Mouse (Mus musculus): ENCODE results near the gene Cyp17a1.

Gene Cyp17a1

DNA sequence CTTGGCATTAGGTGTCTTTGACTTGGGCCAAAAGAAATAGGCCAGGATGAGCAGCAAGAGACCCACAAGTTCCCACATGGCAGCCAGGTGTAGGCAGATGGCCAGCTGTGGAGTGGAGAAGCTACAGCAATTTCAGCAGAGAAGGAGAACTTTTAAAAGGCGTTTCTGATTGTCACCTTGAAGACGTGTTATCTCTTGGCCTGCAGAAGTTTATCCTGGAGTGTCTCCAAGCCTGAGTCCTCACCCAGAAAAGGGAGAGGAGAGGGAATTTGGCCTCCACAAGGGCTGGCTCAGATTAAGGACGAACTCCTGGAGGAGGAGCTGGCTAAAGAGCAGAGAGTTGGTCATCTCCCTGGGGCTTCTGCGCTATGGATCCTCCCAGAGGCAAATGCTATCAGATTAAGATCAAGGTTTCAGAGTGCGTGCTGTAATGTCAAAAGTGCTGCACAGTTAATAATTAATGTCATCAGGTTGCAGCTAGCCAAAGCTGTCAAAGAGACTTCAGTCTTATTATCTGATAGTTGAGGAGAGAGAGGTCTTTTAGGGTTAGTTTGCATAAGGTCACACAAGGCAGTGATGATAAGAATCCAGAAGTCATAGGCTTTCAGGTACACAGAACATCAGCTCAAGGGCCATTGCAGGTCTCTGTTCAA is at the start of gene Cyp17a1:
Gene Cyp17a1 (minus strand): TSS at position 407 of the 653 bp plus-strand sequence.
- in situ Hi-C loops (cut with MboI) = loop anchor here (5.0 kb wide), 1 partner anchor 69 kb away; no protein-coding TSS in a partner anchor

DNA sequence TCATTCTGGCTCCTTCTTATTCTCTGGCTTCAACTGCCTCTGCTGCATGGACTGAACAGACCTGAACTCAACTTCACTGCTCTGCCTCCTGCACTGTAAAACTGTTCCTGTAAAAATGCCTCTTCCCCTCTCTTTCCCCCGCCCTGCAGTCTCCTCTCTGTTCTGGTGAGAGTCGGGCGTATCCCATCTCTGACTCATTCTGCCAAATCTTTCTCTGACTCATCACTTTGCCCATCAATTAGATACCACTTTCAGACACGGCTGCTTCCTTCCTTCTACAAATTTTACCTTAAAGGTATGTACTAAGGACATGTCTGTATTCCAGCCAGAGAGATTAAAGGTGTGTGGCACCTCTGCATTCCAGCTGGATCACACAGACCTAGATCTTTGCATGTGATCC is 45.2 kb upstream of the Cyp17a1 start:
- in situ Hi-C loops (cut with MboI) = no loop called here

DNA sequence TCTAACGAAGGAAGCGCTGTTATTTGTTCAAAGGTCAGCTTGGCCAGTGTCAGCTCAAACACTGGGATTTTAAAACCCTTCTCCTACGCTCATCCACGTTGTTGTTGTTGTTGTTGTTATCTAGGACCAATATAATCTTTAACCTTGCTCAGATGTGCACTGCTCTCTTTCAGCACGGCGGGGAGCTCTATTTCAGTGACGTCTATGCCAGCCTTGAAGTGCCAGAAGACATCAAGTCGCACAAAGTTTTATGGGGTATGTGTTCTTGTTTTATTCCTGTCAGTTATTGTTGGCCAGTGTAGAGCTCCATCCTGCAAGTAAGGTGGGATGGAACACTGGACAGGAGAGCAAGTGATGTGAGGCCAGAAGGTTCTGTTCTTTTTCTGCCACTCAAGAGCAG is 42.0 kb upstream of the Cyp17a1 start:
- in situ Hi-C loops (cut with MboI) = no loop called here

DNA sequence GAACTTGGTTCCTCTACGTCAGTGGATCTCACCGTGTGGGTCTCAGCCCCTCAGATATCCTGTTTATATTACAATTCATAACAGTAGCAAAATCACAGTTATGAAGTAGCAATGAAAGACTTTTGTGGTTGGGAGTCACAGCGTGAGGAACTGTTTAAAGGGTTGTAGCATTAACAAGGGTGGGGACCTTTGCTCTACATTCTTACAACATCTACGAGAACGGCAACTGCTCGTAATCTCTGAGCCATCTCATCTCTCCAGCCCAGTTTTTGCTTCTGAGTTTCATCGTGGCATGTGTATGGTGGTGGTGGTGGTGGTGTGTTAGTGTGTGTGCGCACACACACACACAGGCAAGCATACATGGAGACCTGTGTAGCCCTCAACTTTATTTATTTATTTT is 41.3 kb upstream of the Cyp17a1 start:
- in situ Hi-C loops (cut with MboI) = no loop called here

DNA sequence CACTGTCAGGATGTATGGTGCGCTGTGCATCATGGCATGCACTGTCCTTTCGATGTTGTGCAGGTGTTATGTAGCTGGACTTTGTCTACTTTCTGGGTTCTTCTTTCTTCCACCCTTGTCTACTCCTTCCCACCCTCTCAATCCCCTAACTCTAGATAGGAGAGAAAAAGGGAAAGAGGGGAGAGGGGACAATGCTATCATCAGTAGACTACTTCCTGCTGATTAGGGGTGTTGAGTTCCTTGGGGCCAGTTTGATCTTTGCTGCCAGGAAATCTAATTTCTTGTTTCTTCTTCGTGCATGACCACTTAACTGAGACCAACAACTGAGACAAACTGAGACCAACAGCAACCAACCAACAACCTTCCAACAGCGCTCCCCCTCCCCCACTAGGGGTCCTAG is 37.6 kb upstream of the Cyp17a1 start:
- in situ Hi-C loops (cut with MboI) = no loop called here

DNA sequence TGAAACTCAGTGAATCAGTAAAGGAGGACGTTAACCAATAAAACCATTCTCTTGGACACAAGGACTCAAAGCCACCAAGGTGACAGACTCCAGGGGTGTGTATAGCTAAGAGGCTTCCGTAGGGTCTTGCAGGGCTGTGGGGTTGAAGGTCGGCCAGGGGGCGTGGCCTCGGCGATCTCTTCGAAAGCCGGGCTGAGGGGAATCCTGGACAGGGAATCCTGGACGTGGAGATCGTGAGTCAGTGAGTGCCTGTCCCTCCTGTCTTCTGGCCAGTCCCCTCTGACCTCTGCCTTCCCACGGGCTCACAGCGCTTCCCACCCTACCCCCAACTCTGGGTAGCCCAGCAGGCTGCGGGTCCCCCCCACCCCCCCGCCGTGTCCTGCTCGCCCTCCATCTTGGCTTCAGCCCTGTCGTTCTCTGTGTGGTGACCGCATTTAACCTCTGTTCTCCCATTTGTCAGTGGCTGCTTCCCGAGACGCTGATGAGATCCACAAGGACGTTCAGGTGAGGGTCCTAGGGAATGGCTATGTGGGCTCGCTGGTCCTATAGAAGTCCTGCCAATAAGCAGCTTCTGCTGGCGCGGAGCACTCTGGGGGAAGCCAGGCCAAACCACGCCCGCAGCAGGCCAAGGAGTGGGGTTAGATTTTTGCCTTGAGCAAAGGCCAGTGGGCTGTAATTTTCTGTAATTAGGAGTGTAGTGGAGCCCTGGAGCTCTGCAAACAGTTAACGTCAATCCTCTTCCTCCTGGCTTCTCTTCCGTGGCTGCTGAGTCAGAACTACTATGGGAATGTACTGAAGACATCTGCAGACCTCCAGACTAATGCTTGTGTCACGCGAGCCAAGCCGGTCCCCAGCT is 34.6 kb upstream of the Cyp17a1 start, which contains the start of gene As3mt:
Gene As3mt (plus strand): TSS at position 163 of the 856 bp plus-strand sequence.
- in situ Hi-C loops (cut with MboI) = no loop called here

DNA sequence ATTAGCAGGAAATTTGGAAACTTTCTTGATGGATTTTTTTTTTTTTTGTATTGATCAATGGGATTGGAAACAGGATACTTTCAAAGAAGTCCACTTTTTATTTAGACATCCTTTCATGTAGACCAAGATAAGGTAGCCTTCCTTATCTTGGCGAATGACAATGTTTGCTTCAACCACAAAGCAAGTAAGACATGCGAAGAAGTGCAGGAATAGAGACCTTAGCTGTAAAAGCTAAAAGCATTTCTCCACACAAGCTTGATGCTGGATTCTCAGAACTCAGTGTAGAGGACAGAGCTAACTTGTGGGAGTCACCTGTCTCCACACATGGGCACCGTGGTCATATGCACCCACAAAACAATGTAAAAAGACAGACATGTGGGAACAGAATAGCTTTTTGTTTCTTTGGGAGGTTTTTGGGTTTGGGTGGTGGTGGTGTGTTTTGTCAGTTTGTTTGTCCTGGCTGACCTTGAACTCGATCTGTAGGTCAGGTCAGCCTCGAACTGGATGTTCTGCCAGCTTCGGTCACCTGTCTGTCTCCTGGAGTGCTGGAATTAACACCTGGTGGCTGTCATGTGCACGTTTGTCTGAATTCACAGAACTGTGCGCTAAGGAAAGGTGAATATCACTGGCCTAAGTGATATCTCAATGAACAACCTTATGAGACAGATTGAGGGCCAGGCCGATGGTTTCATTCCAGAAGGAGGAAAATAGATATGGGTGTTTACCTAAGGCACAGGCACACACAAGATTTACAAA is 33.7 kb upstream of the Cyp17a1 start:
- in situ Hi-C loops (cut with MboI) = no loop called here

DNA sequence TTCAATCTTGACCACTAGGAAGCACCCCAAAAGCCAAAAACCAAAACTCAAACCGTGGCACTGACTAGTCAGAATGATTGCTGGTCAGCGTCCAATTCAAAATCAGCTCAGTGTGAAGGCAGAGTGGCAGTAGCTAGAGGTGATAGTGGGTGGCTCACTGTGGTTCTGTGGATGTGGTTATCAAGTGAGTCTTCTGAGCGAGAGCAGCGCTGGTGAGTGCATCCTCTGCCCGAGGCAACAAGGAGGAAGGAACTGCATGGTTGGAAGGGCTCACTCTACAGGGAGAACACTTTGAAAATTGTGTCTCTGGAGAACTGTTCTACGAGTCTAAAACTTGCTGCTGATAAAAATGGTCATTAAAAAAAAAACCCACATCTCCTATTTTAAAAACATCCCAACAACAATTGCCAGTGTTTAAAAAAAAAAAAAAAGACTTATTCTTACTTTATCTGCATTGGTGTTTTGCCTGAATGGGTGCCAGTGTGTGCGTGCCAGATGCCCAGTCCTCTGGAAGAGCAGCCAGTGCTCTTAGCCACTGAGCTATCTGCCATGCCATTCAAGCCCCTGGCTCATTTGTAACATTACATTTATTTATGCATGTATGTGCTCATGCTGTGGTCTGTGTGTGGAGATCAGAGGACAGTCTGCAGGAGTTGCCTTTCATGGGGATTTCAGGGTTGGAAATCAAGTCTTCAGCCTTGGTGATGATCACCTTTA is 33.0 kb upstream of the Cyp17a1 start:
- in situ Hi-C loops (cut with MboI) = no loop called here

DNA sequence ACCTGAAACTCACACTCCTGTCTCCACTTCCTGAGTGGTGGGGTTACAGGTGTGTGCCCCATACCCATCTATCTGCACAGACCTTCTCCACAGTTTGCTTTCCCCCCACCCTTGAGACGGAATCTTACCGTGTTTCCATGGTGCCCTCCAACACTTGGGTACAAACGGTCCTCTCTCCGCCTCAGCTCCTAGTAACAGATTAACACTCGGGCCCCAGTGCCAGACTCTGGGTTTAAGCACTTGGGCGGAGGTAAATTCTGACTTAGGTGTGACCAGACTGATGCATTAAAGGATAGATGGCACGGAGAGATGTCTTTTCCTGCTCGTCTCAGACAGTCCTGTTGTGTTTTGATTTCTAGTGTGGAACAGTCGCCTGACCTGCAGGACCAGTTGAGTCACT is 28.2 kb upstream of the Cyp17a1 start:
- in situ Hi-C loops (cut with MboI) = no loop called here

DNA sequence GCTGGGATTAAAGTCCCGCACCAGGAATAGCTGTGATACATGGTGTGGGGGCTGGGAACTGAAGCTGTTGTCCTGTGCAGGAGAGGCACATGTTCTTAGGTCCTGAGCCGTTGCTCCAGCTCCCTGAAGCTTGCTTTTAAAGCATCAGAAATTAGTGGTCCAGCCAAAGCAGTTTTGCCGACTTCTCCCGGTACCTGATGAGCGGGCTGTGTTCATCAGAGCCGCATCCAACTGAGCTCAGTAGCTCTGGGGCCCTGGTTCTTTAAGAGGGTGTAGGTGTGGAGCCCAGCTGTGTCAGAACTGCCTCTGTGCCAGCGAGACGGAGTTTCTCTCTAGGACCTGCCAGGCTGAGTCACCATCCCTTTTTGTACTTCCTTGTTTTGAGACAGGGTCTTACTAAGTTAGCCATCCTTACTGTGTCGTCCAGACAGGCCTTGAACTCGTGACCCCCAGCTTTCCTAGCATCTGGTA is 26.1 kb upstream of the Cyp17a1 start:
- in situ Hi-C loops (cut with MboI) = no loop called here

DNA sequence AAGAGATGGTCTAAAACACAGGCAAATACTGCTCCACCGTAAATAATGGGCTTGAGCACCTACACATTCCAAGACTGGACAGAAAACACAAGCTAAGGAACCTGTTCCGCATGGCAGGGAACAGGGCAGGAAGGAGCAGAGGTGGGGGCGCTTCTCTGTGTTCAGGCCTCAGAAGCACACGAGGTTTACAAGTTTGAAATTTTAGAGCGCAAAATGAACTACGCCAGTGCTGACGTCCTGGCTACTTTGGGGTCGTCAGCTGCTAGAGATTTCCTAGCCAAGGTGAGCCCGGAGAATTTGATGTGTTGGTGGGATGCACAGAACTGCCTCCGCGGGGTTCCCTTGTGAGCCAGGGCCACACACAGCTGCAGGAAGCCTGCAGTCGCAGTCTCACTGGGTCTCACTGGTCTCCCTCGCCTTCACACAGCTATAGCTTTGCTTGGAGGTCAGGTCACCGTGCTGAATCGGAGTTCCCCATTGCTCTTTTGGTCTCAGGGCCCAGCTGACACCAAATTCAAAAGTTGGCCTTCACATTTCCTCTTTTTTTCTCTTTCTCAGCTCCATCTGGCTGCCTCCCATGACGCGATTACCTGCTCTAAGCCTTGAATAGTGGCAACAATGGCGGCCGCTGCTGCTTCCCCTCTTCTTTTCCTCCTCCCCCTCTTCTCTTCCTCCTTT is 25.0 kb upstream of the Cyp17a1 start:
- in situ Hi-C loops (cut with MboI) = no loop called here

DNA sequence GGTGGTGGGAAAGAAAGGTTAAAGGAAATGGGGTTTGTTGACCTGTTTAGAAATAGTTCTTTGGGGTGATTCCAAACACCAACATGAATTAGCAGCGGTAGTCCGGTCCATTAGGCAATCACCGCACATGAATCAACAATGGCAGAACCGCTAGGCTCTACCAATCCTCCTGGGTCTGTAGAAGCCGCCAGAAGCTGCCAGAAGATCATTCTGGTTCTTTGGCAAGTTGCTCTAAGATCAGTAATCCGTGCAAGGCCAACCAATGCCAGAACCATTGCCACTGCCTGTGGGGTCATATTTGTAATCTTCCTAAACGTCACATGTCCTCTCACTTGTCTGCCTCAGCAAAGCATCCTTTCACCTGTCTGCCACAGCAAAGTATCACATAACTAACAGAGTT is 24.0 kb upstream of the Cyp17a1 start:
- in situ Hi-C loops (cut with MboI) = no loop called here

DNA sequence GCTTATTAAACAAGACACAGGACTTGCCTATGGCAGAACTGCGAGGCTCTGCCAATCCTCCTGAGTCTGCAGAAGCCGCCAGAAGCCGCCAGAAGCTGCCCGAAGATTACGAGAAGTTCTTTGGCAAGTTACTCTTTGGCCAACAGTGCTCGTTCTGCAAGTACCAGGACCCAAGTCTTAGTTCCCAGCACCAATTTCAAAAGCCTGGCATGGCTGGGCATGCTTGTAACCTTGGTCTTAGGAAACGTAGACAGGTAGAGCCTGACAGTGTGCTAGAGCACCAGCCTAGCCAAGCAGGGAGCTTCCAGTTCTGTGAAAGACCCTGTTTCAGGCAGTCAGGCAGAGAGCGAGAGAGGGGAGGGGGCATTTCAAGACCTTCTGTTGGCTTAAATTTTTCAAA is 23.5 kb upstream of the Cyp17a1 start:
- in situ Hi-C loops (cut with MboI) = no loop called here

DNA sequence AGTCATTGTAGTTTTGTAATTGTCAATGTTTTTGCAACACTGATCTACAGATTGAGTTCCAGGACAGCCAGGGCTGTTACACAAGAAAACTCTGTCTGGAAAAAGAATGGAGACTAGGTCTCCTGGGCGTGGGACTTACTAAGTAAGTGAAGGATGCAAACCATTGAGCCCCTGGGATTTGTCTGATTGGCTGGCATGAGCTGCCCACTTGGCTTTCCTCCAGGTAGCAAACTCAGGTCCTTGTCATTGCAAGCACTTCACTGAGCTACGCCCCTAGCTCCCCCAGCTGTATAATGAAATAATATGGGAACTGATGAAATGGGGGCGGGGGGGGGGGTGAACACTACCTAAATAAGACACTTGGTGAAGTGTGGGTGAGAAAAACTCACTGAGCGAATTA is 20.2 kb upstream of the Cyp17a1 start:
- in situ Hi-C loops (cut with MboI) = no loop called here

DNA sequence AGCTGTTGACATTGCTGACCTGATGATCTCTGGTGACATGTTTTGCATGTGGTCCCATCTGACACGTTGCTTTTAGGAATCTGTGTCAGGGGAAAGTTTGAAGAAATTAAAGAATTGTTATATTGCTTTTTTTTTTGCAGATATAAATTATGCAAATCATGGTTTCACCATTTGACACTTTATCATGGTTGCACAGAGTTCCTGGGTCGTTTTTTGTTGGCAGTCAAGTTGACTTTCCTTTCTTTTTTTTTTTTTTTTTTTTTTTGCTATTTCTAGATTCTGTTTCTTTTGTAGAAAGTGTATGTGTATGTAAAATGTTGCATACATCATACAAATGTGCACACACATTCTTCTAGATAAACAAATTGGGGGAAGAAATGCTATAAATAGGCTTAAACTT is 18.1 kb upstream of the Cyp17a1 start:
- in situ Hi-C loops (cut with MboI) = no loop called here

DNA sequence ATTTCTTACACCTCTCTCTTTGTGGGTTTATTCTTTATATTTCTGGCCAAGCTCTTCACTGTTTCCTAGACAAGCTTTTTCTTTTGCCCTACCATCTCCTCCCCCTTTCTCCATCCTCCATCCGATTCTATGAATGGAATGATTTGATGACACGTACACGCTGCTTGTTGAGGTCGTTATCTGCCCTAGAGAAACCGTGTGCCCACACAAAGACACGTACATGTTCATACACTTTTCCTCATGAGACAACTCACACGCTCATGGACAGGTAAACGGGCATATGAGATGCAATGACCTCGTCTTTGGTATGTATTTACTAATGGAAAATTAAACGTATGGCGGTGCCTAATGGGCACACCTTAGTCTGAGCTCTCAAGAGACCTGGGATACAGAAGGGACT is 17.4 kb upstream of the Cyp17a1 start:
- in situ Hi-C loops (cut with MboI) = no loop called here

DNA sequence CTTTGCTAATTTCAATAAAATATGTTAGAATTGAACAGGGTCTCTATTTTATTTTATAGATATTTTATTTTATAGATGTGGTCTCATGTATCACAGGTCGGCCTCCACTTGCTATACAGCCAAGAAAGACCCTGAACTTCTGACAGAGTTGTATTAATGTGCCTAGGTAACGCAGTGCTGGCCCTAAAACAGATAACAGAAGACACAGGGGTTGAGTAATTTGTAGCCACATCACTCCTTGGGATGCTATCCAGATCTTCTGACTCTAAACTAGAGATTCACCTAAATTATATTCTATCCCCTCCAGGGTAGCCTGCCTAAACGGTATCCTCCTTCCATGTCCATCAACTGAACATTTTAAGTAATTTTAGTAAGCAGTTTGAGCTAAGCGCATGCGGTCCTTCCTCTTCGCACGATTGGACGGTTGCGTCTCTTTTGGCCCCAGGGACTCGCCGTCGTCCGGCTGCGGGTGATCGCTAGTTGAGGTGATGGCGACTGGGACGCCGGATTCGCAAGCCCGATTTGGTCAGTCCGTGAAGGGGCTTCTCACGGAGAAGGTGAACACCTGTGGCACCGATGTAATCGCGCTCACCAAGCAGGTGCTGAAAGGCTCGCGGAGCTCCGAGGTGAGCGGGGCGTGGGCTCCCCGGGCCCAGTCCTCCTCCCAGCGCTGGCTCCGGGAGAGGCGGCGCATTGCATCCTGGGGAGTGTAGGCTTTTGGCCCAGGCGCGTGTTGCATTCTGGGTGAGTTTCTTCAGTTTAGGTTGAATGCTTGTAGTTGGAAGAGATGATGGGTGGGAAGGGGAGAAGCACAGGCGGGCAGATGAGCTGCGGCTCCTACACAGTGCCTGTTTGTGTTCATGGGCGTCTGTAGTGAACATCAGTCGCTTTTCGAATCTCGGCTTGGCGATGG is 16.7 kb upstream of the Cyp17a1 start, which contains the start of gene Borcs7:
Gene Borcs7 (plus strand): TSS at position 447 of the 913 bp plus-strand sequence.
- in situ Hi-C loops (cut with MboI) = no loop called here

DNA sequence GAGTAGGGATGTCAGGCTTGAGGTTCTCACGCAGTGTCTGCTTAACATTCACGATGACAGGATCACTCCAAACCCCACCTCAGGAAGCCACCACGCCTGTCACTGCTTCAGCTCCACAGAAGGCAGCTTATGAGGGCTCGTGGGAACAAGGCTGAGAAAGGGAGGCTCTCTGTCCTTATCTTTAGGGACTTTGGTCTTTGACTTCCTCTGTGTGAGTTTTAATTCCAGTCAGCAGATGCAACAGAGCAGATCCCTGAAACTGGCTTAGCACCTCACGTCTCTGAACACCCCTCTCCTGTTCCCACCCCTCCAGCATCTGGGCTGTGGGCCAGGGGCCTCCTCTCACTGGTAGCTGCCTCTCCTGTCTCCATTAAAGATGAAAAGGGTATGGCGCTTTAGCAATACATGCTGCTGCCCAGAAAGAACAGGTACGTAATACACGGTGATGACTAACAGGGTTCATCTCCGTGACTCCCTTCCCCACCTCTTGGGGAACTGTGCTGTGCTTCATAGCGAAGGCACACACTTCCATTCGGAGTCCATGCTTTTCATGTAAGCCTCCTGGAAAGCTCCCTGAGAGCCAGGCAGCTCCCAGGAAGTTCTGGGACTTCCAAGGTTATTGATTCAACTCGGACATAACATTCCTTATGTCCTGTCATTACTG is 6.9 kb upstream of the Cyp17a1 start:
- in situ Hi-C loops (cut with MboI) = no loop called here

DNA sequence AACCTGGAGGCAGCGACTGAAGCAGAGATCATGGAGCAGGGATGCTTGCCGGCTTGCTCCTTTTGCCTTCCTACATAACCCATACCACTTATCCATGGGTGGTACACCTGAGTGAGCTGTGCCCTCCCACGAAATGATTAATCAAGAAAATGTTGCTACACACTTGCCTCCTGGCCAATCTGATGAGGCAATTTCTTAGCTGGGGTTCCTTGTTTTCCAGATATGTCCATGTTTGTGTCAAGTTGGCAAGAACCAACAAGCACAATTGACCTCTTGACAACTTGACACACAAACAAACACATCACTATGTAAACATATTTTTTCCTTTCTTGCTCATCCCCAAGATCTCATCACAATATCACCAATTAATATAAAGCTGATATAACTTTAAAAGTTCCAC is 2.7 kb upstream of the Cyp17a1 start:
- in situ Hi-C loops (cut with MboI) = no loop called here
